Mouse (Mus musculus): Measurements from ENCODE around the gene Rad51b.
A peak's percentile ranks its signal among the peaks of the same experiment; 100 is the strongest.

Gene Rad51b

DNA sequence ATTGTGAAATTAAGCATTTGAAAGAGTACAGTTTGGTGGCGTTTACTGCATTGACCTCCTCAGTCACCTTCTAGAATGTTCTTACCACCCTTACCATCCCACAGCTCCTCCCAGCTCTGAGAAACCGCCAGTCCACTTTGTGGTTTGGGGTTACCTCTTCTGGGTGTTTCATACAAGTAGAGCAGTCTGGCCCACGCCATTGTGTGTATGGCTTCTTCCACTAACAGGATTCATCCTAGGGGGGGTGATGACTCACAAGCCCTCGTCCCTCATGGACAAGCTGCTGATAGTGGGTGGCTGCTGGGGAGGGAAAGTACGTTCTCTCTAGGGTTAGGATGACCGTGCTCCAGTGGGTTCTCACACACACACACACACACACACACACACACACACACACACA lies 535.5 kb downstream of the Rad51b start:
- no peak for DNase-seq (ENCODE audit: low spot score in 2 of 2)

GRCm38 (mm10) chr12:79835521-79835920 lies 538.4 kb downstream of the Rad51b start:
- no peak for DNase-seq (ENCODE audit: low spot score in 2 of 2)

DNA sequence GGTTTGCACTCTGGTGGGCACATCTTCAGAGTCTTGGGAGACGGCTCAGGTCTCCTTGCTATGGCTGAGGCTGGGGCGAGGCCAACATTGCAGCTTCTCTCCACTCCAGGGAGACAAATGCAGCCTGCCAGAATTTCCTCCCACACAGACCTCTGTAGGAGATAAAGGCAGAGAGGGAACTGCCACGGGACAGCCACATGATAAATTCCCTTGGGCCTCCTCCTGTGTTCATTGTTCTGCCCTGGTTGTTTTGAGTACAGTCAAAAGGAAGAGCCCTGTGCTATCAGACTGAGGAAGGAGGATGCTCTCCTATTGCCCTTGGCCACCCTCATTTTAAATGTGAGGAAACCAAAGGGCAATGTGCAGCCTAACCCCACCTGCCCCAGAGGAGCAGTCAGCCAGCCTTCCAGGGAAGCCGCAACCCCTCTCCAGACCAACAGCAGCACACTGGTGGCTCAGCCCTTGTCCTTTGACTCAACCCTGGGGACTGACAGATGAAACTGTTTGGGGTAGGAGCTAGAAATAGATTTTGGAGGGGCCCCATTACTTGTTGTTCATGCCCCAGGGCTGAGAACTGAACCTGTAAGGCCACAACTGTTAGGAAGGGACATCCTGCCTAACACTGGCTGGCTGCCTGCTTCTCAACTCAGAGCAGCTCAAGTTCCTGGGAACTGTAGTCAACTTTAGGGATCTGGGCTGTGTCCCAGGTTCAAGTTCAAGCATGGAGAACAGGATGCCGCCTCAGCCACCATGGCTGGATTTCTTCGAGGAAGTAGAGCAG lies 541.3 kb downstream of the Rad51b start:
- DNase-seq (ENCODE audit: low spot score in 2 of 2): peak; percentile 47 to 59

DNA sequence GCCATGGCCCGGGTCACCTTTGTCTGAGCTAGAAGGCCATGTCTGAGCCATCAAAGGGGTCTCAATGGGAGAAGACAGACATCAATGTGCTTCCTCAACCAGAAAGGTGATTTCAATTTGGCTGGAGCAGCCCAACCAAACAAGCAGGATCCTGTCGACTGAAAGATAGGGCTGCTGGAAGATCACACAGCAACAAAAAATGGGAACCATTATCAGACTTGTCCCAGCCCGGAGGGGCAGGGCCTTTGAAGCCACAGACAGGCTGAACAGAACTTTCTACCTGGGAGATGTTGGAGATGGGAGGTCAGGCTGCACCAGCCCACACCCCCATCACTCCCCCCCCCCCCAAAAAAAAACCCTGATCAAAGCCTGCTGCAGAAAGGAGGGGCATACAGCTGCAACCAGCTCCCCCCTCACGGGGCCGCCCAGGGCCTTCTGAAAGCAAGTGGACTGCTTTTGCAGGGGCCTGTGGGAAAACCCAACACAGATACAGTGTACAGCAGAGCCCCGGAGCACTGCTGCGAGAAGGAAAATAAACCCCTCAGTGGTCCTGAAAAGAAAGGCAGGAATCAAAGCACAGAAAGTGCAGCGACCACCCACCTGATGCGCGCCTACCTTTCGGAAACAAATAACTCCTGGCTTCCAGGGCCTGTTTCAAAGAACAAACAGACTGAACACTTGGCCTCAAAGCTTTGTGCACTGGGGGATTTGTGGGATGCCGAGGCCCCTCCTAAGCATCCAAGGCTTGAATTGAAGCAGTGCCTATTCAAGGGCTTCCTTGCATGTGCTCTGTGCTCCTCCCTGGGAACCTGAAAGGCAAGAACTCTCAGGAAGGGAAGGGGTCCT lies 542.2 kb downstream of the Rad51b start:
- no peak for DNase-seq (ENCODE audit: low spot score in 2 of 2)

- no peak for DNase-seq (ENCODE audit: low spot score in 2 of 2)
These were observed 543.4 kb downstream of the Rad51b start for GRCm38 (mm10) chr12:79840465-79840864.

- no peak for DNase-seq (ENCODE audit: low spot score in 2 of 2)
These were observed 544.2 kb downstream of the Rad51b start for GRCm38 (mm10) chr12:79841248-79841647.

GRCm38 (mm10) chr12:79842319-79842718 lies 545.2 kb downstream of the Rad51b start:
- DNase-seq (ENCODE audit: low spot score in 2 of 2): peak; percentile 26 to 34

DNA sequence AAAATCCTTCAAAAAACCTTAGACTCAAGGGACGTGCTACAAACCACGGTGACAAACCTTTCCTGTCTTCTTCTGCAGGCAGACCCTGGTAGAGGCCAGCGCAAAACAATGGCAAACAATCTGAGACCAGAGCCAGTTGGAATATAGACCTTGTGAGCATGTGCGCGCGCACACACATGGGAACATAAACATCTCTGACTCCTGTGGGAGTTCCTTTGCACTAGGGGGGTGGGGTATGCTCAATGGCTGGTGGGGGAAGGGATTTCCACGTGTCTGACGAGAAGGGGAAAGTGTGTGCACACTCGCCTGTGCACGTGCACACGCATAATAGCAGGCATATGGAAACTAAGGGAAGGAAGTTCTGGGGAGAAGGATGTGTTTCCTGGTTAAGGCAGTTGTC lies 545.9 kb downstream of the Rad51b start:
- no peak for DNase-seq (ENCODE audit: low spot score in 2 of 2)

DNA sequence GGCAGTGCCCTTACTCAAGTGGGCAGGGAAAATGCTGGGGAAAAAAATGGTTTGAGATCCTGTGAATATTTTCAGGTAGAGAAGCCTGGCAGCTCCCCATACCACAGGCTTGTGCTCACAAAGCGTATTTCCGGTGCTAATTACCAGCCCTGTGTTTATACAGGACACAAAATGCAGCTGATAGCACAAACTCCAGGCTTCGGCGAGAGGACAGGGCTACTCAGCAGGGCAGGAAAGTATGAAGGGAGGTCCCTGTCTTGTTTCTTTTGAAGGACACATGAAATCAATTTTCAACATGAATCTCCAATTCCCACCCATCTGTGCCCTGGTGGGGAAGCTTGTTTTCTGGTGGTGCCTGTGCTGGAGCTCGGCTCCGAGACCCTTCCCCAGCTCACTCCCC lies 546.4 kb downstream of the Rad51b start:
- DNase-seq (ENCODE audit: low spot score in 2 of 2): no peak

DNA sequence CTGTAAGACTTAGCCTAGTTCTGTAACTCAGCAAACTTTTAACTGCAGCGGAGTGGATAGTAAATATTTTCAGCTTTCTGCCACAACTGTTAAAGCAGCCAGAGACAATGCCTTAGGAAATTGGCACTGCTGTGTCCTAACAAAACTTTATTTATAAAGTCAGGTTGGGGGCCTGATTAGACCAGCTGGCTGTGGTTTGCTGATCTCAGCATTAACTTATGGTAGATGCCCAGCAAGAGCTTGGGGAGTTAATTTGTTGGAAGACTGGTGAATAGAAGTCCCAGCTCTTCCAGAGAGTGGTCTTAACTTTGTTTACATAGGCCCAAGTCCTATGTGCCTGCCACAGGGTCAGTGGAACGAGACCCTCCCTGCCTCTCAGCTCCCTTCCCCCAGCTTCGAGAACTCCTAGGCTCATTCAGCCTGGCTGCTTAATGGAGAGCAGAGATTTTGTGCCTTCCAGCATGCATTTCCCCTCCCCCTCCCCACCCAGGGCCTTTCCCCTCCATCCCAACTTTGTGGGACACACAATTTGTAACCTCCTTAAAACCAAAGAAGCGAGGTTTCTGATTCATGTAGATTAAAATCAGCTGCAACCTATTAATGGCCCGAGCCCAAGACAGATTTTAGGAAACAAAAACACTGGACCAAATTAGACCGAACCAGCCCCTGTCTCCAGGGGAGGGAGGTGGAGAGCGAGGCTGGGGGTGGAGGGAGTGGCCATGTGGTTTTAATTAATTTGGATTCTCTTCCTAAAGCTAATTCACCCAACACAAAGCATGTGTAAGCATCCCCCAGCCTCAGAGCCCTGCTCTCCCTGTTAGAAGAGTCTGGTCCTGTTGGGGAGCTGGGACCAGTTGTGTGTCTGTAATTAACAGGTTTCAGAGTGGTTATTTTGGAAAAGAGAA lies 549.4 kb downstream of the Rad51b start:
- no peak for DNase-seq (ENCODE audit: low spot score in 2 of 2)

GRCm38 (mm10) chr12:79848539-79848938 lies 551.5 kb downstream of the Rad51b start:
- DNase-seq (ENCODE audit: low spot score in 2 of 2): no peak

- DNase-seq (ENCODE audit: low spot score in 2 of 2): no peak
These were observed 552.9 kb downstream of the Rad51b start for GRCm38 (mm10) chr12:79850021-79850420.

GRCm38 (mm10) chr12:79851898-79852297 lies 554.8 kb downstream of the Rad51b start:
- DNase-seq (ENCODE audit: low spot score in 2 of 2): no peak

DNA sequence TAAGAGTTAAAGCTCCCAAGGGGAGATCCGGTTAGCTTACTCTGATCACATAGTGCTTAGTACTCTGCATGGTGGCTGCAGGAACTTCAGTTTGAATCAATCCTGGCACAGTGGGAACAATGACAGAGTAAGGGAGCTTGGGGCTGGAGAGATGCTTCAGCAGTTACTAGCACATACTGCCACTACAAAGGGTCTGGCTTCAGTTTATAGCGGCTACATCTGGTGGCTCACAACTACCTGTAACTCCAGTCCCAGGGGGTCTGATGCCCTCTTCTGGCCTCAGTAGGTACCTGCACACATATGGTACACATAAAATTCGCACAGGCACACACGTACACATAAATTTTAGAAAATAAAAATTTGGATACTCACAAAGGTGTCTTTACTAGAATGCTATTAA lies 555.5 kb downstream of the Rad51b start:
- DNase-seq (ENCODE audit: low spot score in 2 of 2): no peak

DNA sequence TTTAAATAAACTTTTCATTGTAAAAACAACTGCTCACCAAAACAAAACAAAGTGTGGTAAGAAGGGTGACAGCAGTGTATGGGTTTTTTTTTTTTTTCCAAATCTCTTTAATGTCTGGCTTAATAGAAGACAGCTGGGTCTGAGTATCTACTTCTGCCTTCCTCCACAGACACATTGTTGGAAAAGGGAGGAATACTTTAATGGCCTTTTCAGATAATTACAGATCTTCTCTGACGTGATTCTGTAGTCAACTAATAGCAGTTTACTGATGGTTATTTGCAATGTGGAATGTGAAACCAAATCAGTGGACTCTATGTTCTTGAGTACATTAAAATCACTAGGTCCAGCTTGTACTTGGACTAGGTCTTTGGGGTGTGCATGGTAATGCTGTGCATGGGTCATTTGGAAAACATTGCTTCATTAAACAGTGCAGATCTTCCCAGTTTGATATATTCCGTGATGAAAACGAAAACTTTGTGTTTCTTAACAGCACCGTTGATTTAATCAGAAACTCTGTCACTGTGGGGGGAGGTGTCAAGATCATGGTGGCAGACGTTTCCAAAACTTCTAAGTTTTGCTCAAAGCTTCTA lies 556.9 kb downstream of the Rad51b start:
- DNase-seq (ENCODE audit: low spot score in 2 of 2): no peak

- DNase-seq (ENCODE audit: low spot score in 2 of 2): no peak
These were observed 557.4 kb downstream of the Rad51b start for GRCm38 (mm10) chr12:79854507-79854906.

DNA sequence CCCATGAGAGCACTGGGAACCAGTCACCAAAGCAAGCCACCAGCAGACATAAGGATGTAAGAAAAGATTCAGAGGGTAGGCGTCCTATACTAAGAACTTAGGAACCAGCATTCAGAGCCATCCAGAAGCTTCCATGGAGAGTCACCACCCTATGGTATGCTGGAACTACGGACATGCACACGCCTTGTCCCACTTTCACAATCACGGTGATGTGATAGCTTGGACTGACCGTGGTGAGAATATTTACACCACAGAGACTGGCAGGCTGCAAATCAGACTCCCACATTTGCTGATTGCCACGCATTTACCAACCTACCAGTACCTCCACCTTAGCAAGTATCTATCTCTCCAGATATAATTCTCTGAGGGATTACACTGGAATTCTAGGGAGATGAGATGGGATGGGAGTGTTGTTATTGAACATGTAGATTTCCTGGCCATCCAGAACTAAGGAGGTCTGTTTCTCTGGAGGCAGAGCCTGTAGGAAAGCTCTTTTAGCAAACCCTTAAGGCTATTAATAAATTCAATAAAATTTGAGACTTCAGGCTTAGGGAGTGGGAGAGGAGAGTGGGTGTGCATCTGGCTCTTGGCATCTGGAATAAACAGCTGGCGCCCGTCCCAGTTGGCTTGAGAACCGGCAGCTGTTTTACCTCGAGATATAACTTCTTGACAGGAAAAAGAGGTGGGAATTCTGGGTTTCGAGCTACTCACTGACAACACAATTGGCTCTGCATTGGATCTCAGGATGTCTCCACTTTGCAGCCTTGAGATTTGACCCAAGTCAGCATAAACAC lies 559.2 kb downstream of the Rad51b start:
- DNase-seq (ENCODE audit: low spot score in 2 of 2): no peak

DNA sequence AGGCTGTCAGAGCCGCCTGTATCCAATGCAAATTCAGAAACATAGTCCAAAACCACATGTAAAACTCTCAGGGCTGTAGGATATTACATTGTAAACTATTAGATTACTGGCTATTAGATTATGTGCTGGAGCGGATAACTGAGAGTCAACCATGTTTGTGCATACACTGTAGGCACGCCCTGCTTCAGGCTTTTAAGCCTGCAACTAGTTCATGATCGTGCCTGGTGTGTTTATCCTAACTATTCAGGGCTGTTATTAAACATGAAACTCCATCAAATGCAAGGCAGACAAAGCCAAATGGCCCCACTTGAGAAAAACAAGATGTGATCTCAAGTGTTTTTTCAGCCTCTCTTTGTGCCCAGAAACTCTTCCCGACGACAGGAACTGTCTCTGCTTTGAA lies 560.6 kb downstream of the Rad51b start:
- DNase-seq (ENCODE audit: low spot score in 2 of 2): no peak

DNA sequence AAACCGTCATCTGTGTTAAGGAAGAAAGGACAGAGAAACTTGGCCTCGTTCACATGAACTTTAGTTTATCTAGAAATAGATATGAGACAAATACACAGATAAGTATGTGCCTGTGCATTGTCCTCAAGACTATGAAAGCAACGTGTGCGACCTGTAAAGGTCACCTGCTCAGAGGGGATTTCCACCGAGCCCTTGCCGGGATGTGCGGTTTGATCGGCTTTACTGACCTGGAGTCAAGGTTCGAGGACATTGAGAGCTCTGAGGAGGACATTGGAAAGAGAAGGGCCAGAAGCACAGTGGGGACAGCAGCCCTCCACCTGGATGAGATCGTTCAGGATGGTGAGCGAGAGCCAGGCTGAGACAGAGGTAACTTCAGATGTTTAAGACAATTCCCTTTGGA lies 561.3 kb downstream of the Rad51b start:
- no peak for DNase-seq (ENCODE audit: low spot score in 2 of 2)

- no peak for DNase-seq (ENCODE audit: low spot score in 2 of 2)
These were observed 562.5 kb downstream of the Rad51b start for GRCm38 (mm10) chr12:79859354-79860247.
